Mouse (Mus musculus) splenic B cell, adult 2 months (primary cell): ENCODE data around the gene Ift22.

Experiments used
- DNase-seq: peaks from one replicate; pipeline ENCODE4 v3.0.0-alpha.2; 2011; ENCODE audit warnings: low read depth, low spot score
- H3K27me3 ChIP-seq: 2 replicates; pipeline ENCODE4 v1.6.1; 2012; ENCODE audit warnings: mild to moderate bottlenecking, low read length, moderate library complexity, mixed read lengths; ENCODE audit not compliant: control insufficient read depth, poor library complexity, insufficient read depth, severe bottlenecking
- H3K36me3 ChIP-seq: 2 replicates; pipeline ENCODE4 v1.6.1; 2012; ENCODE audit warnings: mild to moderate bottlenecking, low read length, moderate library complexity, mixed read lengths; ENCODE audit not compliant: control insufficient read depth, poor library complexity, insufficient read depth, severe bottlenecking

The Ift22 gene

DNA sequence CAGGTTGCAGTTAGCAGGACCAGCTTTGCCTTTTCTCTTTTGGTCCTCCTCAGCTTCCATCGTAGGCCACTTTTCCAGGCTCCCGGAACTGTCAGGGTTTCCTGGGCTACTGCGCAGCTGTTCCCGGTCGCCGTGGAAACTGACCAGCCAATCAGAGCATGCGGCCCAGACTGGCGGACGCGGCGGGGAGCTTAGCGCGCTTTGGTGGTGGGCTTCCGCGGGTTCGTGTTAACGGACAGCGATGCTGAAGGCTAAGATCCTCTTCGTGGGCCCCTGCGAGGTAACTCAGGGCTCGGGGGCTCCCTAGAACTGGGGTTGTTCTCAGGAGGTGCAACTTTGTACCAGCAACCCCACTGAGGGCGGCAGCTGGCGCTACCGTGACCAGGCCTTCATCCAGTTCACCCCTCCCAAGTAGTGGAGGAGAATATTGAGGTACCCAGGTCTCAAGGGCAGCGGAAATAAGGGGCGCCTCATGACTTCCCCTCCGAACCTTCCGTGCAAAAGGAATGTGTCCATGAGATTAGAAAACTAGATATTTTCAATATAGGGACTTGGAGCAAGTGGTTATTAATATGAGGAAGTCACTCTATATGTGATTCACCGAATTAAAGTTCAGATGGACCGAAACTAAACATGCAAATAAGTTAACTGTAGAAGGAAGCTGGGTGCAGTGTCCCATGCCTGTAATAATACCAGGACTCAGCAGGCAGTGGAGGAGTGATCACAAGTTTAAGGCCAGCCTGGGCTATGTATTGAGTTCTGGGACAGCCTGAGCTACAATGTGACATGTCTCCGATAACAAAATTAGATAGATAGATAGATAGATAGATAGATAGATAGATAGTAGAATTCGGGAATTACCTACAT is at the start of gene Ift22:
TSS of gene Ift22 (plus strand) at position 160 of the 867 bp plus-strand sequence.
- Histone ChIP-seq H3K27me3 (no peaks in the 10 kb centered on the region), H3K36me3 (peaks cover 2% of the 10 kb centered on the region)
- peak; percentile 86 for DNase-seq

DNA sequence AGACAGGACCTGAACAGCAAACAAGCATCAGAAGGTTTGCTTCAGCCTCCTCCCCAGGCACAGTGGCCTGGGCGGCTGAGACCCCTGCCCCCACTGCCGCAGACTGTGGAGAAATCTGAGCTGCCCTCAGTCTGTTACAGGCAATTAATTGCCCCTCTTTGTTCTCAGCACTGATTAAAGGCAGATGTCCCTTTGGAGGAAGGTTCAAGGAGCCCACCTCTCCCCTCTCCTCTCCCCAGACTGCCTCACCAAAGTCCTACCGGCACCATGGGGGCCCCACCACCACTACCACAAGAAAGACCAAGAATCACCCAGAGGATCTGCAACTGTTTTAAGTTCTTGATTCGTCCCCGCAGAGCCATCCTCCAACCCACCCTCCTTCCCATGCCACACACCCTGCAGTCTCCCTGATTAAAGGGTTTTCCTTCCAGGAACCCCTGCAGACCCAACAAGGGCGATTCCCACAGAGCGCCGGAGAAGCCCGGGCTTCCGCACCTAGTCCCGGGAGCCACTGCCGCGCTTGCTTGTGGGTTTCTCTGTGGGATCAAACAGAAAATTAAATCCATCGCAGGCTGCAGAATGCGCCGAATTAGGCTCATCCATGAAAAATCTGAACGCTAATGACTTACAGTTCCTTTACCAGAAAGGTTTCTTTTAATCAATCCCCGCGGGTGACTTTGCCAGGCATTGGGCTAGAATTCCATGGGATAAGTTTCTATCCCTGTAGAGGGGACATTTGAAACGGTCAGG is 46.6 kb upstream of the Ift22 start:
- DNase-seq = no peak
- Histone ChIP-seq H3K27me3 (no peaks in the 10 kb centered on the region), H3K36me3 (no peaks in the 10 kb centered on the region)

DNA sequence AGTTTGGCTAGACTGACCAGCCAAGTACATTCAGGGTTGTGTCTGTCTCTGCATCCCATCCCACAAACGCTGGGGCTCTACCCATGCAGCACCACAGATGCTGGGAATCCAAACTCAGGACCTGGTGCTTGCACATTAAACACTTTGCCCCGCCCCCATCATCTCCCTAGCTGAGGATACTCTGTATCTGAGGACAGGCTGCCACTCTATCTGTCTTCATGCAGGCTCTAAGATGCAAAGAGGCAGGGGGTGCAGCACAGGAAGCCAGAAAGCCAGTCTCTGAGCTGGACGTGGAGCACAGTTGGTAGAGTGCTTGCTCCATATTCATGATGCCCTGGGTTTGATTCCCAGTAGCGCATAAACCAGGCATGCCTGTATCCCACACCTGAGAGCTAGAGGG is 45.1 kb upstream of the Ift22 start:
- Histone ChIP-seq H3K27me3 (no peaks in the 10 kb centered on the region), H3K36me3 (no peaks in the 10 kb centered on the region)
- no peak for DNase-seq

DNA sequence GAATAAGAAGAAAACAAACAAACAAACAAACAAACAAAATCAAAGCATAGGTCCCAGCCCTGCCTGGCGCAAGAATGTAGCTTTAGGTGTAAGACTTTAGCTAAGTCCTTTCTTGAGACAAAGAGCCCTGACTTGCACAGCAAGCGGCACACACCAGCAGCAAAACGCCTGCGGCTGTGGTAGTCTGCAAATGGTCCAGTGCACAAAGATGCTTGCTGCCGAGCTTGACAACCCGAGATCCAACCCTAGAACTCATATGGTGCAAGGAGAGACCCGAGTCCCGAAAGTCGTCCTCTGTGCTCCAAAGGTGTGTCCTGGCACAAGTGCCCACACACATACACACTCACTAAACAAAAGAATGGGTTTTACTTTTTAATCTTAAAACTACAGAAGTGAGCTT is 44.7 kb upstream of the Ift22 start:
- H3K36me3 ChIP-seq = no peaks in the 10 kb centered on the region

DNA sequence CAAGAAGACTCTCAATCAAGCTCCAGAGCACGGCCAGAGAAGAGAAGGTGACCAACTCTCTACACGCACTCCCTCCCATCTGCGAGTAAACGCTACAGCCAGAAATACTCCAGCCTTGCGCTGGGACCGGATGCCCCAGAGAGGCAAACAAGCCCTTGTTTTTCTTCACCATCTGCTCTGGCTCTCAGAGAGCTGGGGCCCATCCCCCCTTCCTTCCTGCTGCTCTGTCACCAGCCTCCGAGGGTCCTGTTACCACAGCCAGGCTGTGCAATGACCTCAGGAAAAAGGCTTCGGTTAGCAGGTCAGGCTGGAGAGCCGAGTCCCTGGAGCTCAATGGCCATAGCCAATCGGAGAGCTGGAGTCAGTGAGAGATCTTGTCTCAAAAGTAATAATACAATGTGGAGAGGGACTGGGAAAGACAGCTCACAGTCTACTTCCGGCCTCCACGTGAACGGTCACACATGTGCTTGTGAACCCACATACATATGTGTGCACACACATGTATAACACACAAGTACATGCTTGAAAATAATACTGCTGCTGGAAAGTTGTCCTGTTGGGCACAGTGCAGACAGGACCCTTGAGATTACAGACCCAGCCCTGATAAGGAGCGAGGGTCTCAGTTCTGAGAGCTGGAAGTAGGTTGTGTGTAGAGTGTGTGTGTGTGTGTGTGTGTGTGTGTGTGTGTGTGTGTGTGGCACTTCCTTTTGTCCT is 43.8 kb upstream of the Ift22 start:
- no peaks in the 10 kb centered on the region for H3K36me3 ChIP-seq
- peak; percentile 36 for DNase-seq
- no peaks in the 10 kb centered on the region for H3K27me3 ChIP-seq

More for the DNA sequence above, 44.7 kb upstream of the Ift22 start:
- no peaks in the 10 kb centered on the region for H3K27me3 ChIP-seq
- DNase-seq = no peak

DNA sequence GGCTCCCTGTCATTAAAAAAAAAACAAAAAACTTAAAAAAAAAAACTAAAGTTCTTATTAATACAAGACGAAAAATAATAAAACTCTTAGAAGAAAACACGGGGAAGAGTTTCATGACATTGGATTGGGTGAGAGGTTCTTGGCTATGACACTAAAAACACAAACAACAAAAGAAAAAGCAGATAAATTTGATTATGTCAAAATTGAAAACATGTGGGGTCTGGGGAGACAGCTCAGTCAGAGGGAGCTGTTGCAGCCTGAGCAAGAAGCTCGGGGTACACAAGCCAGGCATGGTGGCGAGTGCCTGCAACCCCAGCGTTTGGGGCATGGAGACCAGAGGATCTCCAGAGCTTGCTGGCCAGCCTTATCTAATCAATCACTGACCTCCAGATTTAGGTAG is 40.2 kb upstream of the Ift22 start:
- DNase-seq = no peak
- H3K36me3 ChIP-seq = no peaks in the 10 kb centered on the region
- H3K27me3 ChIP-seq = no peaks in the 10 kb centered on the region

DNA sequence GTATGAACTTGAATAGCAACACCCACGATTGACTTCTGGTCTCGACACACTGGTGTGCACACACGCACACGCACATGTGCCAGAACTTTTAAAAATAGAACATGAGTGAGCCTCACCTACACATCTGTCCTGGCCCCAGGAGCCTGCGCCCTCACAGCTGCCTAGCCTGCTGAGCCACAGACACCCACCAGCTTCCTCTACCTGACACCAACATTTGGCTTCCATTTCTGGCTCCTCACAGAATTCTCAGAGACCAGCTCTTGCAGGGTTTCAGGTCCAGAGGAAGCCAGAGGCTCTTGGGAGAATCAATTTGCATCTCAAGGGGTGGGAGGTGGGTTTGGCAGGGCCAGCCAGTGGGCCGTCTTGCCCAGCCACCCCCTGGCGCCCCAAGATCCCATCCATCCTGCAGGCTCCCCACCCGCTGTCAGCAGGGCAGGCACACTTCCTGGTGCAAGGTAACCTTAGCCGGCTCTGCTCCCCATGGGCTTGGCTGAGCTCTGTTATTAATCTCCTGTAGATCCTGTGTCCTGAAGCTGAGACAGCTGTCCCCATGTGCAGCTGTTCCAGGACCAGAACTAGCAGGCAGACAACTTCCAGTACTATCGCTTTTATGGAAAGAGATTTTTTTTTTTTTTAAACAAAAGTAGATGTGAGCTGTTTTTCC is 38.4 kb upstream of the Ift22 start:
- no peak for DNase-seq
- Histone ChIP-seq H3K36me3 (no peaks in the 10 kb centered on the region), H3K27me3 (no peaks in the 10 kb centered on the region)

DNA sequence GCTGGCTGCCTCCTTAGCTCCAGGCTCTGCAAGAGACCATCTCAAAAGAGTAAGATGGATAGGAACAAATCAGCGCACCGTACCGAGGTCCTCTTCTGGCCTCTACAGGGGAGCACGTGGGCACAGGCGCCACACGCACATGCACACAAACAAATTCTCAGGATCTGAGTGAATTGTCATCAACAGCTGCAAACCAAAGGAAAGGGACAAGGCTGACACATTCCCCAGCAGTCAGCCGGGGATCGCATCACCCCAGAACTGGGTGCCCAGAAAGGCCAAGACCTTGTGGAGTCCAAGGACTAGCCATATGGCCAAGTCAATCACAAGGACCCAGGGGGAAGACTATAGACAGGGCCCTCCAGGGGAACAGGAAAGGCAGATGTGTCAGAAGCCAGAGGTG is 35.5 kb upstream of the Ift22 start:
- no peak for DNase-seq
- no peaks in the 10 kb centered on the region for H3K36me3 ChIP-seq
- H3K27me3 ChIP-seq = no peaks in the 10 kb centered on the region

DNA sequence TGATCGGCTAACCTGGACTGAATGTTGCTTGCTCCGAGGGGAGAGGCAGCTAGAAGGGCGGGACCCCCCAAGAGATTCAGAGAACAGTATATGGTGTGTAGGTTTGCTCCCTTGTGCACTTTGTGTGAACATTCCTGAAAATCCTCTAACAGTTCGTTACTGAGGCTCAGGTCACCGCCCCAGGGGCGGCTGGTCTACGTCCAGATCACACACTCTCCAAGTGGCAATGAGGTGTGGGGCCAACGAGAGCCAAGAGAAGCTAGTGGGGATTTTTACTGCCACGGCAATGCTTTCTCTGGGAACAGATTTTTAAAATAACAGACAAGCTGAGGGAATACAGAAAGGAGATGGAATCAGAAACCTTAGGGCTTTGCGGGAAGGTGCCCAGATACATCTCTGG is 33.7 kb upstream of the Ift22 start:
- DNase-seq = no peak
- H3K36me3 ChIP-seq = no peaks in the 10 kb centered on the region
- no peaks in the 10 kb centered on the region for H3K27me3 ChIP-seq

DNA sequence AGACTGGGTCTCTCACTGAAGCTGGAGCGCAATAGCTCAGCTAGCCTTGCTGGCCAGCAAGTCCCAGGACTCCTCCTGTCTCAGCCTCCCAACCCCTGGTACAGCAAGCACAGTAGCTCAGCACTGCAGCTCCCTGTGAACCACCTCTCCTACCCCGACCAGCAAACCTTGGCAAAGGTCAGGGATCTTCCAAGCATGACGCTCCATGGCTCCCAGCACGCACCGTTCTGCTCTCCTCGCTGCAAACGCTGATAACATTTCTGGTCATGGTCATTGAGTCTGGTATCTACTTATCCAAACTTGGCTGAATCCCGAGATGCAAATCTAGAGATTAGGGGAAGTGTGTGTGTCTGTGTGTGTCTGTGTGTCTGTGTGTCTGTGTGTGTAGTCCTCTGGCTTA is 27.8 kb upstream of the Ift22 start:
- Histone ChIP-seq H3K36me3 (no peaks in the 10 kb centered on the region), H3K27me3 (0 out of 2 replicates have a peak, but pooled peaks cover 1% of the 10 kb centered on the region)
- no peak for DNase-seq

DNA sequence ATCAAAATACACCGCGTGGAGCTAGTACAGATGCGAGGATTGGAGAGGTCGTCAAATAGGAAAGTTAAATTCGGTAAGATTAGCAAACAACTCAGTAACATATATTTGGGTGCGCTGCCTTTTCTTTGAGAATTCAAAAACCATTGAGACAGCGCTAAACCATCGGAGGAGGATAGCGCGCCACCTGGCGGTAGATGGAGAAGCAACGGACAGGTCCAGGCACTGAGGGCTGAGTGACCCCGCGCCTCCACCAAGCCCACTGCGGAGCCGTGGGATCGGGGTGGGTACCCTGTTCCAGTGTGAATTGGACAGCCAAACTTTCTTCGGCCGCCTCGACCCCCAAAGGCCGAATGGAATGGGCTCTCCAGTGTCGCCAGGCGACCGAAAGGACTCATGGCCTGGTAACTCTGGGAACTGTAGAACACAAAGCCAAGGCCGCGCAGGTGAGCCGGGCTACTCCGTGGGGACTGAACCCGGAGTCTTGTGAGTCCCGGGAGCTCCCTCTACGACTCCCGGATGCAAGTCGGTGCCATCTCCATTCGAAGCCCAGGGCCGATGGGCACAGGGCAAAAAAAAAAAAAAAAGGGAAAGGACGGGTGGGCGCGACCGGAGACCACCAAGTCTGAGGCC is 26.5 kb upstream of the Ift22 start:
- peak; percentile 85 for DNase-seq
- 0 out of 2 replicates have a peak, but pooled peaks cover 1% of the 10 kb centered on the region for H3K27me3 ChIP-seq

DNA sequence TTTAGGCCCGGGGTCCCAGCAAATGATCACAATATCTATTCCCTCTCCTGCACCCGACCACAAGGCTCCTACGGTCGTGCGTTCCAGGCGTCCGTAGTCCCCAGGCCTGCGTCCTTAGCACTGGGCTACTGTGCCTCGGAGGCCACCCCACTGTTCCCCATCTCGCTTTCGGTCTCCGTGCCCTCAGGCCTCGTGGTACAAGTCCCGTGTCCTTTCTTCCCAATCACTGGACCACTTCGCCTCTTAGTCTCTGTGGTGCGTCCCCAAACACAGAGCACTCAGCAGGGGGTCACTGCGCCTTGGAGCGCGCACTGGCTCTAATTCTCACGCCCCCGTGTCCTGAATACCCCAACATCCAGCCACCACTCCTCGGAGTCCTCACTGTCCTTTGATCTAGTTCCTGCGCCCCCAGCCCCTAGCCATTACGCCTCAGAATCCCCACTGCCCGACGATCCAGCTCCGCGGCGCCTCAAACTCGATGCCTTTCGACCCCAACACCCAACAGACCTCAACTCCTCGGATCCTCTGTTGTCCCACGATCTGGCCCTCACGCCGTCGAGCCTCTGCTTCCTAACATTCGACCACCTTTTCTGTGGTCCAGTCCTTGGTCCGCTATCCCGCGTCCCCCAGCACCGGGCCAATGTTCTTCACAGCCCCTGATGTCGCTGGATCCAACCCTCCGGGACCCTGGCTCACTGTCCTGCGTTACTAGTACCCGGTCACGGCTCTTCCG is 25.7 kb upstream of the Ift22 start:
- no peaks in the 10 kb centered on the region for H3K36me3 ChIP-seq
- 0 out of 2 replicates have a peak, but pooled peaks cover 1% of the 10 kb centered on the region for H3K27me3 ChIP-seq
- no peak for DNase-seq

More for the DNA sequence above, 26.5 kb upstream of the Ift22 start:
- no peaks in the 10 kb centered on the region for H3K36me3 ChIP-seq

DNA sequence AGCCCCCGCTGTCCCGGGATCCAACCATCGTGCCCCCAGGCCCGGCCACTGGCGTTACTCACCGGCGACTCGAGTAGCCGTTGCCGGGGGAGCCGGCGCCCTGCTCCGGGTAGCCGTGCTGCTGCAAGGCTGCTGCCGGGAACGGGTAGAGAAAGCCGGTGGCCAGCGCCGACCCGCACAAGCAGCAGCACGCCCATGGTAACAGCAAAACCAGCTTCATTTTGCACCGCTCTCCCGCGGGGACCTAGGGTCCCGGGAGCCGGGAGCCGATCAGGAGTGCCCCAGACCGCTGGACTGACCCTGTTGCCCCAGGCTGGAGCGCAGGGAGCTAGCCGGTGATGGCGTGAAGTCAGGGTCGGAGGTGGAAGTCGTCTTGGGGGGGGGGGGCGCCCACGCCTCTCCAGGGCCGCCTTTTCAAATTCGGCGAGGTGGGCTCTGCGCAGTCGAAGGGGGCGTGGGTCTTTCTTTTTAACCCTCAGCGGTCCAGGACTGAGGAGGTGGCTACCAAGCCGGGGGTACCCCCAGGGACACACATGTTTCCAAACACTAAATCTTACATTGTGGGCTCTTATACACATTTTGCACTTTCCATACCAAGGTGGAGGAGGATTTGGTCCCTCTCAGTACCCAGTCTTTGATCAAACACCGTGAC is 25.0 kb upstream of the Ift22 start, which contains the start of gene Col26a1:
TSS of gene Col26a1 (minus strand) at position 422 of the 652 bp plus-strand sequence.
- H3K36me3 ChIP-seq = no peaks in the 10 kb centered on the region
- no peak for DNase-seq
- 0 out of 2 replicates have a peak, but pooled peaks cover 1% of the 10 kb centered on the region for H3K27me3 ChIP-seq
